Mouse (Mus musculus) liver, embryonic 11.5 days (tissue): Measurements from ENCODE around the gene Zcchc4. TPM values are rescaled to one million over a fixed set of nuclear protein-coding genes. Genes with fewer than 3 reads are reported as not detected.

ENCODE experiments used
- ATAC-seq: fragments of 200-750 bp; cut with Nextera tagmentation; replicated peaks from 2 replicates; pipeline ENCODE4 v1.8.0; 2017; ENCODE audit warnings: moderate number of reproducible peaks, mild to moderate bottlenecking, moderate TSS enrichment, moderate library complexity; ENCODE audit not compliant: low FRiP score
- DNase-seq: peaks from one replicate; pipeline ENCODE4 v3.0.0-alpha.2; 2017; ENCODE audit warnings: low spot score
- H3K27ac ChIP-seq: fragments of 300-500 bp; sonication (generic); 2 replicates; pipeline ENCODE4 v1.5.1; 2014; ENCODE audit warnings: mild to moderate bottlenecking, low read depth, low read length, control low read depth
- H3K27me3 ChIP-seq: fragments of 300-500 bp; sonication (generic); replicated peaks from 2 replicates; pipeline ENCODE4 v1.6.1; 2014; ENCODE audit warnings: low read length, mixed read lengths; ENCODE audit not compliant: control insufficient read depth, insufficient read depth
- H3K36me3 ChIP-seq: fragments of 300-500 bp; sonication (generic); 2 replicates; pipeline ENCODE4 v1.6.1; 2014; ENCODE audit warnings: mild to moderate bottlenecking, low read length, moderate library complexity, mixed read lengths; ENCODE audit not compliant: control insufficient read depth, insufficient read depth
- H3K4me1 ChIP-seq: fragments of 300-500 bp; sonication (generic); replicated peaks from 2 replicates; pipeline ENCODE4 v1.6.1; 2014; ENCODE audit warnings: low read length, mixed read lengths; ENCODE audit not compliant: control insufficient read depth, insufficient read depth
- H3K4me2 ChIP-seq: fragments of 300-500 bp; sonication (generic); 2 replicates; pipeline ENCODE4 v1.6.1; 2014; ENCODE audit warnings: mild to moderate bottlenecking, control low read depth, moderate library complexity
- H3K4me3 ChIP-seq: fragments of 300-500 bp; sonication (generic); 2 replicates; pipeline ENCODE4 v1.5.1; 2014; ENCODE audit warnings: low read depth, low read length, control low read depth
- H3K9ac ChIP-seq: fragments of 300-500 bp; sonication (generic); 2 replicates; pipeline ENCODE4 v1.6.1; 2014; ENCODE audit warnings: low read depth, low read length, control low read depth
- H3K9me3 ChIP-seq: fragments of 300-500 bp; sonication (generic); 2 replicates; pipeline ENCODE4 v1.6.1; 2016; ENCODE audit warnings: low read length, inconsistent platforms, mixed read lengths; ENCODE audit not compliant: control insufficient read depth
- WGBS: fragments of 180-500 bp; shearing (Covaris S2); extraction: QIAGEN DNeasy Blood & Tissue Kit; methylation state at CpG from one replicate; pipeline ENCODE4 v1.1.7; 2014; 5-methylcytosine and 5-hydroxymethylcytosine counted together
- polyA plus RNA-seq: library from polyadenylated mRNA; unstranded; fragments of >200 nt; fragmentation: Nextera tagmentation; extraction: Ambion mirVana; gene quantifications from 2 replicates; pipeline ENCODE4 v1.2.1, GENCODE M21; 2014

Zcchc4 gene
- polyA plus RNA-seq, 1 experiment from 2014 or later: 17.5 TPM

GRCm38 (mm10) chr5:52782523-52783250 is 7.5 kb downstream of the Zcchc4 start:
- Histone ChIP-seq H3K4me2 (peak overlapping the region; percentile 58), H3K27ac (peak overlapping the region; percentile 65), H3K9me3 (no peaks in the 10 kb centered on the region), H3K9ac (peak overlapping the region; percentile 71), H3K4me3 (peak overlapping the region; percentile 89), H3K27me3 (no peaks in the 10 kb centered on the region), H3K36me3 (no peaks in the 10 kb centered on the region), H3K4me1 (no peaks in the 10 kb centered on the region)
- 4% methylated on average over 37 of the region's 37 CpGs for WGBS
- DNase-seq: peak; percentile 86
- peak; percentile 94 for ATAC-seq

GRCm38 (mm10) chr5:52783251-52783620 is 8.0 kb downstream of the Zcchc4 start:
- no peaks in the 10 kb centered on the region for H3K27me3 ChIP-seq
- DNase-seq (no peak), ATAC-seq (peak; percentile 48)
- H3K27ac ChIP-seq: peak overlapping the region; percentile 65
- no peaks in the 10 kb centered on the region for H3K36me3 ChIP-seq
- peak overlapping the region; percentile 71 for H3K9ac ChIP-seq
- peak overlapping the region; percentile 89 for H3K4me3 ChIP-seq
- peak overlapping the region; percentile 58 for H3K4me2 ChIP-seq
- no peaks in the 10 kb centered on the region for H3K4me1 ChIP-seq
- H3K9me3 ChIP-seq: no peaks in the 10 kb centered on the region
- 0% methylated on average over 9 of the region's 9 CpGs for WGBS

GRCm38 (mm10) chr5:52783957-52784356 is 8.7 kb downstream of the Zcchc4 start:
- Histone ChIP-seq H3K36me3 (no peaks in the 10 kb centered on the region), H3K4me3 (peak overlapping the region; percentile 89), H3K4me1 (no peaks in the 10 kb centered on the region), H3K27me3 (no peaks in the 10 kb centered on the region), H3K9ac (no peak overlapping the region), H3K4me2 (peak overlapping the region; percentile 58), H3K27ac (no peak overlapping the region), H3K9me3 (no peaks in the 10 kb centered on the region)
- no peak for ATAC-seq
- WGBS: 76% methylated on average over 2 of the region's 2 CpGs
- DNase-seq: no peak

GRCm38 (mm10) chr5:52786556-52787322 is 11.5 kb downstream of the Zcchc4 start:
- no peaks in the 10 kb centered on the region for H3K36me3 ChIP-seq
- H3K4me1 ChIP-seq: no peaks in the 10 kb centered on the region
- no peaks in the 10 kb centered on the region for H3K27me3 ChIP-seq
- ATAC-seq (no peak), DNase-seq (no peak)
- 78% methylated on average over 7 of the region's 7 CpGs for WGBS
- no peak overlapping the region for H3K4me3 ChIP-seq
- no peak overlapping the region for H3K4me2 ChIP-seq
- H3K27ac ChIP-seq: no peak overlapping the region
- no peak overlapping the region for H3K9ac ChIP-seq
- H3K9me3 ChIP-seq: no peaks in the 10 kb centered on the region

- H3K36me3 ChIP-seq: peaks cover 2% of the 10 kb centered on the region; the same call in 1 of the 2 replicates
These were observed 18.0 kb downstream of the Zcchc4 start for GRCm38 (mm10) chr5:52793230-52793629.

GRCm38 (mm10) chr5:52794109-52794508 is 18.9 kb downstream of the Zcchc4 start:
- Histone ChIP-seq H3K27me3 (no peaks in the 10 kb centered on the region), H3K36me3 (peaks cover 2% of the 10 kb centered on the region; the same call in 1 of the 2 replicates), H3K9ac (no peak overlapping the region), H3K4me3 (no peak overlapping the region), H3K4me1 (no peaks in the 10 kb centered on the region), H3K4me2 (no peak overlapping the region), H3K27ac (no peak overlapping the region), H3K9me3 (no peaks in the 10 kb centered on the region)
- 90% methylated on average over 9 of the region's 9 CpGs for WGBS
- no peak for DNase-seq
- no peak for ATAC-seq

More at GRCm38 (mm10) chr5:52793230-52793629, 18.0 kb downstream of the Zcchc4 start:
- no peak overlapping the region for H3K4me2 ChIP-seq
- H3K9ac ChIP-seq: no peak overlapping the region
- ATAC-seq (no peak), DNase-seq (no peak)
- H3K9me3 ChIP-seq: no peaks in the 10 kb centered on the region
- WGBS: 83% methylated on average over 9 of the region's 9 CpGs
- no peaks in the 10 kb centered on the region for H3K4me1 ChIP-seq
- no peak overlapping the region for H3K27ac ChIP-seq
- no peaks in the 10 kb centered on the region for H3K27me3 ChIP-seq
- no peak overlapping the region for H3K4me3 ChIP-seq

- Histone ChIP-seq H3K9ac (no peak overlapping the region), H3K9me3 (no peaks in the 10 kb centered on the region), H3K27ac (no peak overlapping the region), H3K4me1 (no peaks in the 10 kb centered on the region), H3K36me3 (peaks cover 5% of the 10 kb centered on the region; the same call in 1 of the 2 replicates), H3K4me2 (no peak overlapping the region), H3K4me3 (no peak overlapping the region), H3K27me3 (no peaks in the 10 kb centered on the region)
- DNase-seq (no peak), ATAC-seq (no peak)
- WGBS: 87% methylated on average over 12 of the region's 12 CpGs
These were observed 24.2 kb downstream of the Zcchc4 start for GRCm38 (mm10) chr5:52799274-52799985.

- H3K9ac ChIP-seq: no peak overlapping the region
- no peaks in the 10 kb centered on the region for H3K4me1 ChIP-seq
- 68% methylated on average over 4 of the region's 4 CpGs for WGBS
- no peak overlapping the region for H3K4me2 ChIP-seq
- no peak for ATAC-seq
- H3K27me3 ChIP-seq: no peaks in the 10 kb centered on the region
- no peak overlapping the region for H3K4me3 ChIP-seq
- no peak overlapping the region for H3K27ac ChIP-seq
- no peaks in the 10 kb centered on the region for H3K9me3 ChIP-seq
- H3K36me3 ChIP-seq: peaks cover 2% of the 10 kb centered on the region; the same call in 1 of the 2 replicates
- DNase-seq: no peak
These were observed 30.6 kb downstream of the Zcchc4 start for GRCm38 (mm10) chr5:52805801-52806200.
